Mouse (Mus musculus) gastrocnemius, adult 8-10 months (tissue): Measurements from ENCODE around the gene Prss58. TPM values are rescaled to one million over a fixed set of nuclear protein-coding genes. Genes with fewer than 3 reads are reported as not detected.

Experiments used
- DNase-seq, 2 experiments: peaks; one replicate each; pipeline ENCODE4 v3.0.0; 2022; ENCODE audit warnings: low spot score in 2 of 2
- total RNA-seq, 4 experiments: library from RNA; stranded (reverse); gene quantifications; 2 replicates each; pipeline ENCODE4 v1.2.4; 2022

Gene Prss58
- total RNA-seq: not detected

DNA sequence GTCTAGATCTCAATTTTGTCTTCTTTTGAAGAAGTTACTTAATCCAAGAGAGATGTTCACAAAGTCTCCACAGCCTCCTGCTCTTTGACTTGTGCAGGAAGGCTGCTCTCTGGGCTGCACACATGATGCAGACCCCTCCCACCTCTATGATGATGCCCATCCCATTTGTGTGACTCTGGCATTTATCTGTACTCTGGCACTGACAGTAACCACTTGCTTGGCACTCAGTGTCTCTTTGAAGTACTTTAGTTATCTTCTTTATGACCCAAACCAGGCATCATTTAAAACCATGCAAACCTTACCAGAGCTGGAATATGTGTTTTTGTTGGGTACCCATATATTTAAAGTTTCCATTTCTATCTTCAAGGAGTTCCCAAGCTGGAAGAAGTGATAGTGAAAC lies at the start of gene Prss58:
Gene Prss58 (minus strand): TSS at position 101 of the 400 bp plus-strand sequence.
- DNase-seq: no peak

DNA sequence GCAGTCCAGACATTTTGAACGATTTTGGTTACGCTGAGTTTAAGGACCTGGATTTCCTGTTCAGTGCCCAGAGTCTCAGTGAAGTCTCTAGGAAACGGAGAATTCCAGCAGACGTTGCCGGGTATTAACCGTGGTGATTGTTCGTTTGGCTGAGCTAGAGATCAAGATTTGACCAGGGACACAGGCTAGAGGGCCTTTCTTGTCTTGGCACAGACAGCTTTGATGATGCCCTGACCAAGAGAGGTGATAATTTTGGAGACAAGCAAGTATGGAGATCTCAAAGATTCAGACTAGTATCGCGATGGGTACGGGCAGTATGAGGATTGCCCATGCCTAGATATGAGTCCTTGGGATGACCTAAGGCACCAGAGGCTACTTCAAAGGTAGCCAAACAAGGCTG lies 40.3 kb upstream of the Prss58 start, which contains the start of gene 1700074P13Rik:
Gene 1700074P13Rik (minus strand): TSS at position 101 of the 400 bp plus-strand sequence.
- DNase-seq: no peak

DNA sequence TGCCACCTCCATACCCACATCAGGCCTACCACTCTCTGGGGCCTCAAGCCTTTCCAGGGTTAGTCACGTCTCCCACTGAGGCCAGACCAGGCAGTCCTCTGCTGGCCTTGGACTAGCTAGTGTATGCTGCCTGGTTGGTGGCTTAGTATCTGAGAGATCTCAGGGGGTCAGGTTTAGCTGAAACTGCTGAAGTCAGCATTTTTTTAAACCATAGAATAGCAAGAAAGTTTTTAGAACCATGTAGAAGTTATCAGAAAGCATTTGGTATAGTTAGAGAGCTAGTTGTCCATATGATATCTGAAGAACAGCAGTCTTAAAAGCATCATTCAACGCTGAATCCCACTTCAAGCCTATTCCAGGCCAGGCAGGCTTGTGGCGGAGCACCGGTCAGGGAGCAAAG lies 19.8 kb upstream of the Prss58 start:
- no peak for DNase-seq

DNA sequence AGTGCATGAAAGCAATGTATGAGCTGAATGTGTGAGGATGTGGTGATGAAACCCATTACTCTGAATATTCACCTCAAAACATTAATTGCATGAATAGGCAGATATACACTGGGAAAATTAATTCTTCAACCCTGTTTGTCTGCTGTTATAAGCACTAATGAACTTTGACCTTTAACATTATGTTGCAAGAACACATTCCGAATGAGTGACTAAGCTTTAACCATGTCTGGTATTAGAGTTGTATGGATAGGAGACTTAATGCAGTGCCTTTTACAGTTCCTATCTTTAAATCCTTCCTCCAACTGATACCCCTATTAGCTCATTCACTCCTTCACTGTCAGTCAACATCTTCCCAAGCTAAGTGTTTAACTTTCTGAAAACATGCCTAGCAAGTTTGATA lies 5.5 kb downstream of the Prss58 start:
- DNase-seq: no peak

DNA sequence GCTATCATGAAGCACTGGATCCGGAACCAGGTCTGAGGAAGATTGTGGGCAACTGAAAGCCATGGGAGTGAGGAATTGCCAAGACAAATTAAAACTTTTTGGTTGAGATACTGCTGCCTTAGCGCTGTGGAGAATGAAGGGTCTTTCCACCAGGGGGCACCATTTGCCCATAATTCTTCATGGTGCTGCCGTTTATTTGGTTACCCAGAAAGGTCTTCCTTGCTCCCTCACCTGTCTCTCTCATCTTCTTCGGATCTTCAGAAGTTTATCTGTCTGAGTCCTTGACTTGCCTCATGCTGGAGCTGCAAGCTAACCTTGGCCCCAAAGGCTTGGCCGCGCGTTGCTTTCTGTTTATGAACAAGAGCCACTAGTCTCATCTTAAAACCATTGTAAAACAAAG lies 6.6 kb downstream of the Prss58 start:
- no peak for DNase-seq

DNA sequence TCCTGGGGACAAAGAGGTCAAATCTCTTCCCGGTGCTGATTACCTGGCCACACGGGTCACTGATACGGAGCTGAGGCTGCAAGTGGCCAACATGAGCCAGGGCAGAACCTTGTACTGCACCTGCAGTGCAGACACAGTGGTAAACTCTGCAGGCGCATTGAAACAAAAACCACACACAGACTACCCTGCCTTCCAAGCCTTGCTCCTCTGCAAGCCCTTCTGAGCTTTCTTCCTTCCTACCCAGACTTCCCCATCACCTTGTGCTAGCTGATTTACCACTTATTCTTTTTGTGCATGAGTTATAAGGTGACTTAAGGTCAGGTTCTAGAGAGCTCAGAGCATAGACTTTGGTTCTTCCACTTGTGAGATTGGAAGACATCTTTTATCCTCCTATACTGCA lies 8.4 kb downstream of the Prss58 start:
- DNase-seq: no peak

DNA sequence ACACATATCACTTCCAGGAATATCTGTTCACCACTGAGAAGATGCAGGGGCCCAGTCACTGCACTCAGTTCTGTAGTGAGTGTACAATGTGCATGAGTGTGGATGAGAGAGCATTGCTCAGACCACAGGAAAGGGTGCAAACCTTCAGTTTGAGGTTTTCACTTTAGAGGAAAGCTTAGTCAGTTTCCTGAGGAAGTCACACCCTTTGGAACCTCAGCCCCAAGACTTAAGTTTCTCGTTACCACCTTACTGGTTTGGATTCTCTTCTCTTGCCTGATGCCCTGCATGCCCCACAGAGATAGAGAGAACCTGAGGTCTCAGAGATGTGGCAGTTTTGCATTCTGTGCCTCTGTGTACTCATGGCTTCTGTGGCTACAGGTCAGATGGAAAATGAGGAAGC lies 9.2 kb downstream of the Prss58 start:
- DNase-seq: no peak

DNA sequence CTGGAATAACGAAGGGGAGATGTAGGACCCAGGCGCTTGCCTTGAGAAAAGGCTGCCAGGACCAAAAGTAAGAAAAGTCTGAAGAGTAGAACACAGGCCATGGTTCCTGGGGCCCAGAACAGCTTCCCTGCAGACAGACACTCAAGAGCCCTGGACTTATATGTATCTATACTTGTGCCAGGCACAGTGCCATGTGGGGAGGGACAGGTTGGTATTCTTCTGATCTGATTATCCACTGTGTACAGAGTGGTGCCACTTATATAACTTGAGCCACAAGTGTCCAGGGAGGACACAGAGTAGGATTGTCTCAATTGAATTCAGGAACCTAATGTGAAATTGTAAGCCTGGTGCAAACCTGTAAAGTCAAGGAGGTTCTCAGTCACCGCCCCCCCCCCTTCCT lies 12.8 kb downstream of the Prss58 start, which contains the start of gene Moxd2:
Gene Moxd2 (minus strand): TSS at position 101 of the 400 bp plus-strand sequence.
- no peak for DNase-seq

DNA sequence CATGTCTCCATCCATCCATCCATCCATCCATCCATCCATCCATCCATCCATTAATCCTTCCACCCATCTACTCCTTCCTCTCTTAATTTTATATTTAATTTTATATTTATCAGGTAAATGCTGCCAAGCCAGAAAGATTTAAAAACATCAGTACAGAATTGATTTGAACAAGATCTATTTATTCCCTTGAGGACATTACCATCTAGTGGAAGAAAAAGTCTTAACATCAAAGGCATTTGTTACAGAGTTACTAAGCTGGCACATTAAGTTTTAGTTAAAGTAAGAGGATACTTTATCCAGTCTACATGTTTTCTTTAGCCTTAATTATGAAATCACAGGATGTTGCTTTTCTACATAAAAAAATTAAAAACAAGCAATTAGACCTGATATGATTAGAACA lies 54.9 kb downstream of the Prss58 start:
- DNase-seq: no peak

Other genes with a start within 250 kb of the Prss58 start
- gene Moxd2, start 12.9 kb downstream of the Prss58 start, total RNA-seq: not detected
- gene 1700074P13Rik, start 40.2 kb upstream of the Prss58 start, total RNA-seq: not detected
- gene Gm4744, start 51.5 kb upstream of the Prss58 start, total RNA-seq: not detected
- not detected for gene 1810009J06Rik, start 64.4 kb upstream of the Prss58 start, total RNA-seq
- gene Gm2663, start 99.1 kb upstream of the Prss58 start, total RNA-seq: not detected
- not detected for gene 2210010C04Rik, start 135.1 kb upstream of the Prss58 start, total RNA-seq